Mouse (Mus musculus): Measurements from ENCODE around the gene Dcbld2.

Gene Dcbld2

GRCm38 (mm10) chr16:58496791-58497190, 88.5 kb downstream of the Dcbld2 start:
- no peak for DNase-seq (ENCODE audit: low spot score)

- no peak for DNase-seq (ENCODE audit: low spot score)
Measured at GRCm38 (mm10) chr16:58497886-58498713, 89.9 kb downstream of the Dcbld2 start.

- DNase-seq (ENCODE audit: low spot score) = no peak
Measured at GRCm38 (mm10) chr16:58499172-58499584, 90.9 kb downstream of the Dcbld2 start.

GRCm38 (mm10) chr16:58499650-58500049, 91.4 kb downstream of the Dcbld2 start:
- DNase-seq (ENCODE audit: low spot score) = no peak

GRCm38 (mm10) chr16:58501760-58502301, 93.6 kb downstream of the Dcbld2 start:
- DNase-seq (ENCODE audit: low spot score) = peak; percentile 35

- no peak for DNase-seq (ENCODE audit: low spot score)
Measured at GRCm38 (mm10) chr16:58502566-58502965, 94.3 kb downstream of the Dcbld2 start.

GRCm38 (mm10) chr16:58504945-58505344, 96.7 kb downstream of the Dcbld2 start:
- no peak for DNase-seq (ENCODE audit: low spot score)

- DNase-seq (ENCODE audit: low spot score) = peak; percentile 64
Measured at GRCm38 (mm10) chr16:58512181-58512761, 104.0 kb downstream of the Dcbld2 start.

- DNase-seq (ENCODE audit: low spot score) = peak; percentile 57
Measured at GRCm38 (mm10) chr16:58512887-58513286, 104.6 kb downstream of the Dcbld2 start.

GRCm38 (mm10) chr16:58513755-58514154, 105.5 kb downstream of the Dcbld2 start:
- peak; percentile 45 for DNase-seq (ENCODE audit: low spot score)

- DNase-seq (ENCODE audit: low spot score) = no peak
Measured at GRCm38 (mm10) chr16:58514565-58514964, 106.3 kb downstream of the Dcbld2 start.

- DNase-seq (ENCODE audit: low spot score) = no peak
Measured at GRCm38 (mm10) chr16:58516161-58516560, 107.9 kb downstream of the Dcbld2 start.

GRCm38 (mm10) chr16:58516960-58517798, 108.9 kb downstream of the Dcbld2 start:
- DNase-seq (ENCODE audit: low spot score) = no peak
